Mouse (Mus musculus) skeletal muscle tissue, adult 2 months (tissue): ENCODE results near the gene Ryr3.
A peak's percentile ranks its signal among the peaks of the same experiment; 100 is the strongest.

Experiments
- DNase-seq: peaks from one replicate; pipeline ENCODE4 v3.0.0-alpha.2; 2012; ENCODE audit warnings: low read depth, low spot score

The Ryr3 gene

DNA sequence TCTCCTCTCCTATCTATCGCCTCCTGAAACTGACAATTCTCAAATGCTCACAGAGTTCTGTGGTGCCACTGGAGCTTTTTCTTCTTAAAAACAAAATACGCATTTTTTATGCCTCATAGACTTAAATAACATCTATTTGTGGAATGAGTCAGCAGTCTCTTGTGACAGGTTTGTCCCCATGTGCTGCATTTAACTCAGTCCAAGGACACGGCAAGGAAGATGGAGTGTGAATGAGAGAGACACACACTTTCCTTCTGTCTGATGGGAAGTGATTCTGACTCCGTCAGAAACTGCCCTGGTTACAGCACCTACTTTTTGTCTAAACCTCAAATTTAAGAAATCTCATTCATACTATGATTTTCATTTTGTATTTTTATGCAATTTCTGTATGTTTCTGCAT lies 306.3 kb downstream of the Ryr3 start:
- DNase-seq: no peak

DNA sequence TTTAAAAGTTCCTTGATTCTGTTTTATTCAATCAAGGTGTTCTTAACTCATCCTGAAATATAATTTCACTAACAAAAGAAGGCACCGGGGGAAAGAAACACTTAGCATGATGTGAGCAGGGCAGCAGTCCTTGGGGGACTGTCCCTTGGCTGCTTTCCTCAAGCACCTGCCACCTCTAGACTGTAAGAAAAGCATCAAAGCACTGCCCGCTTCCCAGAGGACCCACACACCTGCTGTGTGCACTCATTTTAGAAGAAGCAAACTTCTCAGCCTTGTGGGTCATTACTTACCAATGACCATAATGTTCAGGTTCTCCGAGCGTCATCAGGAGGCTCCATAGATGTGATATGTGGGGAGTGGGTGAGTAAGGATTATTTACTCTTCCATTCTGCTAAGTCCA lies 307.8 kb downstream of the Ryr3 start:
- no peak for DNase-seq

DNA sequence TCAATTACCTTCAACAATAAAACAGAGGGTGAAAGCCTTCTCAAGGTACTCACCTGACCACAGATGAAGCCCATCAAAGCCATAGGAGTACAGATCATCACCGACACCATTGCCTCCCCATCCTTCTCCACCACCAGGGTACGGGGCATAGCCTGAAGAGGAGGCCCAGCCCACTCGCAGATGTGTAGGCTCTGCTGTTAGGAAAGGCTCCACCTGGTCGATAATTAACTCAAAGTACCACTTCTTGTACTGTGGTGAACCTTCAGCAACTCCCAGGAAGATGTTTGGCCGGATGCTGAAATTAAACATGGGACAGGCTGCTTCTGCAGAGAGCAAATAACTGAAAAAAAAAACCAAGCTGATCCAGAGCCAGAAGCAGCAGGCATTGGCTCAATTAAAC lies 316.1 kb downstream of the Ryr3 start:
- DNase-seq: no peak

DNA sequence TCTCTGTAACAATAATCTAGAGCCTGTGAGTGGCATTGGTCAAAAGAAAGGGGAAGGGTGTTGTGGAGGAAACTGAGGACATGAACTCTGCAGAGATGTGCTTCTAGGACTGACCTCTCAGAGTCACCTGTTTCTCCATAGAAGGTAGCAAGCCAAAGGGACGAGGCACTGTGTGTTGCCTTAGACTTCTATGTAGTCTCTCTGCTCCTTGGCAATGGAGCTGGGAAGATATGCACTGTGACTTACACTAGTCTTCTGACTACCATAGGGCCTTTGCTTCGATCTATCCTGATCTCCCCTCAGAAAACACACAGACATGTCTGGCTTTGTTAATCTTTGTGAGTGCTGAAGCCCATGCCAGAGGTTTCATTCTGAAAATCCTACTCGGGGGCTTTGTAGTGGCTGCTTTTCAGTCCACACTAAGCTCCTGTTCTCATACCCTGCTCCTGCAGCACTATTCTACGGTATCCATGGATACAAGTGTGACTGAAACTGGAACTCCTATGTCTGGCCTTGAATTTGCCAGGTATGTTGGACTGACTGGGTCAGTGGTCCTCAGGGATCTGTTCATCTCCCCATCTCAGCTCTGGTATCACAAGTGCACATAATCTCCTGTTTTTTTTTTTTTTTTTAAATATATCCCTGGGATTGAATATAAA lies 332.3 kb downstream of the Ryr3 start:
- DNase-seq: no peak

DNA sequence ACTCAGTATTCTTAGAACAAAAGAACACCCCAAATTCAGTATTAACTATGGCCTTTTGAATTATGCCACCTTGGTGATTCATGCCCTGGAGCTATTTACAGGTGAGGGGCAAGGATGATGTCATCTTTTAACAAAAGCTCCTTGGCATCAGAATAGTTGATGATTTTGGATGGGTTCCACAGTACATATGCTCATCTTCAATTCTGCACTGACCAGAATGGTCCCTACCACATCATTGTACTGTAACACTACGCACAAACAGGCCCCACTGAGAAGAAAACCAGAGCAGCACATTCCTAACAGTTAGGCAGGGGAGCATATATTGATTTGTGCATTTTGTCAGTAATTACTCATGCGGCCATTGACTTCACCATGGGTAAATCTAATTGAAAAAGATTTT lies 335.1 kb downstream of the Ryr3 start:
- DNase-seq: no peak

DNA sequence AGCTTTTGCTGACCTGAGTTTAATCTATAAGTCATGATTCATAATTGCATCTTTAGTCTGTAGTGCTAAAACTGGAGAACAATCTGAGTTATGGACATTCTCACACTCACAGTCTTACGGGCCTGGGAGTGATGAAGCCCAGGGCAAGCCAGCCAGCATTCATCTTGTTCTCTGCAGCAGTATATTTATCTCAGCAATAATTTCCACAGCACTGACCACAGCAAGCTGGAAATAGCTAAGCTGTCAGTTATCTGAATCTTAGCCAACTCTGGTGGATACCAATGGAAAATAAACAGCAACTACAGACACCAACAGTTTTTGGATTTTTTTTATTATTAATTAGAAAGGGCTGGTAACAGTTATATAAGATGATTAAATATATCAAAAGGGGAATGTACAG lies 335.5 kb downstream of the Ryr3 start:
- no peak for DNase-seq

DNA sequence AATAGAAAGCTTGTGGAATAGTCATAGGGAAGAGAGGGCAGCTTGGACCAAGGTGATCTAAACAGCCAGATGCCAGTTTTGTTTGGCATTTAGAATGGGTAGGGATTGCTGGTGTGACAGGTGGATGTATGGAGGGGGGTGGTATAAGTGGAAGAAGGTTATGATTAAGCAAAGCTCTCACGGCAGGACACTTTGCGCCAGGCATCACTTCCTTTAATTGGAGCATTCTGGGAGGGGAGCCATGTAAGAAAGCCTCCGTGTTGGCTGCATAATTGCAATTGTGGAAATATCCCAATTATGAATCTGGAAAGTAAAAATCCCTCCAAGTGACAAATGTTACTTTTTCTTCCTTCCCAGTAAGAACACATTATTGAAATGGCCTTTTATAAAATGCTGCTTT lies 339.5 kb downstream of the Ryr3 start:
- DNase-seq: no peak

DNA sequence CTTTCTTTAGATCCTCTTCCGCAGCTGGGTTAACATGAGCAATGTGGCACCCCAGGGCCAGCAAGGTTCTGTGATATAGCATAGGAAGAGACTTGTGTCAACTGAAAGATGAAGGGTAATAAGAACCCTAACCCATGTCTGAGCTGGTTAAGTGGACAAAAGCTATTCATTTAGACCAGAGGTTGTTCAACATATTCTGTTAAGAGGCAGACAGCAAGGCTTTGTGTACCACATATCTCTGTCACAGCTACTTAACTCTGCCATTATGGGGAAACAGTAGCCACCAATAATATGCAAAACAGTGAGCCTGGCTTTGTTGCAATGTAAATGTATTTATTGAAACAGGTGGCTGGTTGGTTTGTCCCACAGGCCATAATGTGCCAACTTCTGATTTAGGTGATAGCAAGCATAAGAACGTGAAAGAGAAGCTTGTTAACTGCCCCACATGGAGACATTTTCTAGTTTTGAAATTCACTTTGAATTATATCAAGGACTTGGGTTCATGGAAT lies 350.8 kb downstream of the Ryr3 start:
- DNase-seq: no peak

DNA sequence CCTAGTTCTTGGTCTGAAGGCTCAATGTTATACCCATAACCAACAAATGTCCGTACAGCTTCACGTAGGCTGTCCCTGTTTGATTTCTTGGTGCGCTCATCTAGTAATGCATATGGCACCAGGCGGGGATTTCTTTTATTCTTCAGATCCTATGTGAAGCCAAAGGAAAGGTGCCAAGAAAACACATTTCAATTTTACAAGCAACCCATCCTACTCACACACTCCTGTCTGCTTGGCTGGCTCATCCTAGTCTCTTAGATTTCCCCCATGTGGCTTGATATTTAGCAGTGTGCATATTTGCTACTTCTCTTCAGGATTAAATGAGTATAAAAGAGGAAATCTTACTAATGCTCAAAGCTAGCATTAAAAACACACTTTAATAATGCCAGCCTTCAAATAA lies 355.1 kb downstream of the Ryr3 start:
- DNase-seq: no peak

DNA sequence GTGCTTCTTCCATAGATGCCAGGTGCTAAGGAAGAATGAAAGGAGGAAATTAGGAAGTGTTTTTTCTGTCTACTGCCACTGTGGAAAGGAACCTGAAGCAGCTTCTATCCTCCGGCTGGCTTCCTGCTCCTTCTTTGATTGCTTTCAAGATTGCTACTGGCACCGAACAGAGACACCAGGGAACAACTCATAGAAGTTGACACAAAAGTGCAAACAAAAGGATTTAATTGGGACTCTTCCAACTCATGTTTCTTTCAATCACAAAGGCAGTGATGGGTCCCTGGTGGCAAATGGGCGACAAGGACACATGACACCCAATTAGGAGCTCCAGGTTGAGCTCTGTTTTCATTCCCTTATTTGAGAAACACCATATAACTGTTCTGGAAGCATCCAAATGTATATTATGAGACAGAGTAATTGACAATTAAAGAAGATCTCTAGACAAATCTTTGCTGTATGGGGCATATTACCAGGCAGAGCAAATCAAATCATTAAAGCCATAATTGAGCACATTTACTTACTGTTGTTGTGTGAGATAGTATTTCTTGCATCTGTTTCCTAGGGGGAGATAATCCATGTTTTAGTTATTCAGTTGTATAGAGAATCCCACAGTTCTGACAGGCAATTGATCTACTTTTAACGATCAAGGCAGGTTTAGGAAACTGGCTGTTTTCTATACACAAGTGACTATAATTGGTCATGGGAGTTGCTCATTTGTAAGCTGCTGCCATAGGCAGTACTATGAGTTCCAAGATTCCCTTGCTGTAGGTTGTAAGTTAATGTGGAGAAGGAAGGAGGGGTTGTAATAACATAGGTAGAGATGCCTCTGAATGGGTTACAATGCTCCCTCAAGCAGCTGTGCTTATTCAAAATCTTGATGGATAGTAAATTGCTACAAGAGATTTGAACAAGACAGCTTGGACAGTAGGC lies 371.0 kb downstream of the Ryr3 start:
- no peak for DNase-seq

DNA sequence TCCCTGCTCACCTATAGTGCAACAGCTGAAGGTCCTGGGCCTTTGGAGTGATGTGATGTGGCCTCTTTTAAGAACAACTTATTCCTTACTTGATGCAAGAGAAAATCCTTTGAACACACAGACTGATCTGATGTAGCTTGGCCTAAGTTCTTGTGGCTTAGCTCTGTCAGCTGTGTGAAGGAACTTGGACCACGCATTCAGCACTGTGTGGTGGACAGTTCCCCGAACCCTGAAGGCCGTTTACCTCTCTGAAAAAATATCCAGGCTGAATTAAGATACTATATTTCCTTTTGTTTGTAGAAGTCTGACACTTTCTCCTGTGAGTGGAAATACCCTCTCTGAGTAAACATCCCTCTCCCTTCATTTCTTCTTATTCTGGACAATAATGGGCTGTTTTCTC lies 374.0 kb downstream of the Ryr3 start:
- DNase-seq: no peak

DNA sequence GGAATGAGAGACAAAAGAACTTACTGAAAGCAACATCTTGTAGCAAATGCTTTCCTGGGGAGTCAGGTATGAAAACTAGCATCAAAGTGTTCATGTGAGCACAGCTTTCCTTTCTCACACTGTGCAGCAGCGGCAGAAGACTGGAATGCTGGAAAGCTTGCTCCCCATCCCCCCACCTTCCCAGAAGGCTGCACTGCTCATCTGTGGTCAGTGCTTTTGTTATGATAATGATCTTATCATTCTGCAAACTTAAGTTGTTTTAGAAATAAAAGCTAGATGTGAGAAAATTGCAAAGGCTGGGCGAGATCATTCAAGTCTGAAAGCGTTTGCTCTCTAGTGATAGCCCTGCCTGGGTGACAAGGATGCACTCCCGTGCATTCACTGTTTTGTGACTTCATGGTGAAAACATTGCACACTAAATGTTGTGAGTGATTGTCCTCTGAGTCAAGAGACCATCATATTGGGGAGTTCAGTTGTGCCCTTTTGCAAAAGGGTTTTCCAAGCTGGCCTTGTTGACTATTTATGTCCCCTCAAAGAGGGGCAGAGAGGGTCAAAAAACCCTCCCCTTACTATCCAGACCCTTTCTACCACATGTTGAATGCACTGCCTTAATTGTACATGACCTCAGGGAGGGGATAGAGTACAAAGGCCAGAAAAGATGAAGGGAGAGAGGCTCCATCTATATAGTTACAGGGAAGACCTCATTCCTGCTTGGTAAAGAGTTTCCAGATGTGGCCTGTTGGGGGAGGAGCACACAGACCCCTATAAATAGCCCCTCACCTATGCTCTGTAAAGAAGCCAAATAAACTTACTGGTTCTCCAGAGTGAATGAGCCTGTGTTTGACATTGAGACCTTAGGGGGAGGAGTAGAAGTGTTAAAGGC lies 385.2 kb downstream of the Ryr3 start:
- DNase-seq: no peak

DNA sequence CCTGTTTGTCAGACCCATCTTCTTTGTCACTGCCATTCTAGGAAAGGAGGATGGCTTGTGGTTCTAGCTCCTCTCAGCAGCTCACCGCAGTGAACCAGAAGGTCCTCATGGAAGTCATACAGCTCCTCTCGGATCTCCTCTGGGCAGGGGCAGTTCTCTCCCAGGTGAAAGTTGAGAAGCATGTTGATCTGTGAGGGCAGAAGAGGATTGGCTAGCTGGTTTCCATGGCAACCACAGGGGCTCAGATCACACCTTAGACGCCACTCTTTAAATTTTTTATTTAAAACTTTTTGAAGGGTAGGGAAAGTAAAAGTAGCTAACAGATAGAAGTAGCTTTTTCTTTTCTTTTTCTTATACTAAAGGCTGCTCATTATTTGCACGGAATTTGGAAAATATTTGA lies 390.3 kb downstream of the Ryr3 start:
- DNase-seq: no peak

DNA sequence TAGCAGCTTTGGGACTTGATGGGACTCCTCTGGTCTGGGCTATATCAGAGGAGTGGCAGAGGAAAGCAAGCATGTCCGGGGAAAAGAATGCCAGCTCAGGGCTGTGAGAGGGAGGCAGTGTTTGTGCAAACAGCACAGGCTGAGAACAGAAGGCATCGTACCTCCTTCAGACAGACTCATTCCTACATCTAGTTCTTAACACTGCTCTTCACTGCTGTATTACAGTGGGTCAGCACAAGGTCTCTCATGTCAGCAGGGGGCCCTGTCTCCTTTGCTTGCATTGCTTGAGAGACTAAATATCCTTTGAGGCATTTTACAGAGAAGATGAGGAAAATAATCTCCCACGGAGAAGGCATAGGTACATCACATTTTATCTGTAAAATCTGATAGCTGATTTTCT lies 394.2 kb downstream of the Ryr3 start:
- DNase-seq: no peak

DNA sequence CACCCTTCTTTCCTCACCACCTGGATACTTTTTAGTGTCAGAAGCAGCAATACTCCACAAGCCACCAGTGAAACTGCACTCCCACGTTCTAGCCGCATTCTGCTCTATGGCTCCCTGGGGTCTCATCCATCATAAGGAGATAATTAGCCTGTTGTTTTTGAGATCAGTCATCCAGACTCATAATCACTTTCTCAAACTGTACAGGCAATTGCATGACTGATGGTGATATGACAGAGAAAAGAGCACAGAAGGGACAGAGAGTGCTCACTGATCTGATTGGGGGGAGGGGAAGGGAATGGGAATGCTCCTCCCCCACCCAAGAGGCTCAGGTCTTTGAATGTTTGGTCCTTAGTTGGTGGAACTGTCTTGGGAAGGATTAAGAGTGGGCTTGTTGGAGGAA lies 397.8 kb downstream of the Ryr3 start:
- DNase-seq: no peak

DNA sequence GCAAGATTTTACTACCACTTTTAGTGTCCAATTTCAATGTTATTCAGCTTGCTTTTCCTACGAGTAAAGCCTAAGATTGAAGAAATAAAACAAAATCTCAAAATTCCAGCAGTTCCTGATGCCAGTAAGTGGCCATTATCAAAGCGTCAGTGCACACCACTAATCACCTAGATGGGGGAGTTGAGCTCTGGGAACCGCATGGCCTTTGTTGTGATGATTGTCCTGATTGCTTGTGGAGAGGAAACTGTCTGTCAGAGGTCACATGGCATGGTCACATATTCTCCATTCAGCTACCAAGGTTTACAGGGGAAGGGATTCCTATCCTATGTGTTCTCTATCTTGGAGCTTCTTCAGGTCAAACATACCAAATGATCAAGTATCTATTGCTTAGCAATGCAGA lies 399.9 kb downstream of the Ryr3 start:
- no peak for DNase-seq

DNA sequence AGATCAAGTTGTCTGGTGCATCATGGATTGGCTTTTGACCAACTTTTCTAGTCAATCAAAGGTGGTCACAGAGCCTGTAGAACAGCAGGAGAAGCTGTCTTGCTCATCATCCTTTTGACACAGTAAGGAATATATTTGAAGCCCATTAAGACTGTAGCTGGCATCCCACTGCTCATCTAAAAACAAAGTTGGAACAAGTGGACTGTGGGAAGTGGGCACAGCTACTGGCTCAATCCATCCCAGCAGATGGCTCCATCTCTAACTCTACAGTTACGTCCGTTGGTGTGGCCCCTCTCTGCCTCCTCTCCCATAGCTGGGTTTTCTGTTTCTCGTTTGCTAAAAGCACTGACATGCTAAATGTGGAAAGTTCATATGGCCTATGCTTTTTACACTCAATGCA lies 400.9 kb downstream of the Ryr3 start:
- DNase-seq: no peak

DNA sequence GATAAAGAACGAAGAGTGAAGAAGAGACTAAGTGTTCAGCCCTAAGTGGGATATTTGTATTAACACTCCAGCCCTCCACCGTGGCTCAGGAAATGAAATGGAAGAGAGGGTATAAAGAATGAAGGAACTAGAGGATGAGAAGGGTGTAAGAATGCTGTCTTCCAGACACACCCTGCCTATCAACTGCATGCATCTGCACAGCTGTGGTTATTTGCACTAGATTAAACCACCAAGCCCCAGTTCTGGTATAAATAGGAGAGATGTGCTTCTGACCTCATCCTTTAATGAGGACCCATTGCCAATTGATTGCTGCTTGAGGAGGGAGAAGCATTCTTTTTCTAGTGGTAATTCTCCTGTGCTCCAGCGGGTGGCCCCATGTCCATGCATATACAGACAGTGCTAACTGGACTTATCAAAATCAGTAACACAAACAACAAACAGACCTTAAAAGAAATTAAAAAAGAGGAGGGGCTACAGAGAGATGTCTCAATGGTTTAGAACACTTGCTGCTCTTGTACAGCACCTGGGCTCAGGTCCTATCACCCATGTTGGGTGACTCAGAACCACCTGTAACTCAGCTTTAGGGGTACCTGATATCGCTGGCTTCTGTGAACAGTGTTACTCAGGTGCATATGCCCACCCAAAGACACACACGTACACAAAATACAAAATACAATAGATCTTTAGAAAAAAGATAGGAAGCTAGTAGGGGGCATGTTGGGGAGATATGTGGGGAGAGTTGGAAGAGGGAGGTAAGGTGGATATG lies 404.1 kb downstream of the Ryr3 start:
- no peak for DNase-seq

DNA sequence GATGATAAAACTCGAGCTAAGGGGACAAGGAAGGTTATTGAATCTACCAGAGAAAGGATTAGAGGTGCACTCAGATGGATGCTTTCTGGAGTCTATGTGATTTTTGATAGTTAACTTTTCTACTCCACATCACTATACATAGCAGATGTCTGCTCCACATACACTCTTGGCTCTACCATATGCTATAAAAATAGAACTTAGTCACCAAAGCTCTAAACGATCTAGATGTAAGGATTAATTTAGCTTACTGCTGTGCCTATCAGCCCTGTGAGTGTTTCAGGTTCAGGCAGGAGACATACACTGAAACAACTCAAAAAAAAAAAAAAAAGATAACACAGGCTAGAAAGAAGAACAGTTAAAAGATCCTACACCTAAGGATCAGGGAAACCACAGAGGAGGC lies 410.9 kb downstream of the Ryr3 start:
- no peak for DNase-seq

DNA sequence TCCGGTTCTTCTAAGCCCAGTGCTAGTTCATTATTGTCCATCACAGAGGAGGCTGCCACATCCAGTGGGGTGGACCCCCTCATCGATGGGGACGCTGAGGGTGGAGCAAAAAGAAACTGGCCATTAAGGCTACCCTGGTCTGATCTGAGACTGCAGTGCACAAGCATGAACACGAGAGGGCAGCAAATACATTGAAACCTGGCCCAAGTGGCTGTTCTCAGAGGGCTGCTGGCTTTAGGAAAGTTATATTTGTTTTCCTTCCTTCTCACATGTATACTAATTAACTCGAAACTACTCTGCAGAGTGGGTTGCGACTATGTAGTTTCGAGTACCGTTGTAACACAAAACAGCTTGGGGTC lies 416.9 kb downstream of the Ryr3 start:
- DNase-seq: peak; percentile 22

DNA sequence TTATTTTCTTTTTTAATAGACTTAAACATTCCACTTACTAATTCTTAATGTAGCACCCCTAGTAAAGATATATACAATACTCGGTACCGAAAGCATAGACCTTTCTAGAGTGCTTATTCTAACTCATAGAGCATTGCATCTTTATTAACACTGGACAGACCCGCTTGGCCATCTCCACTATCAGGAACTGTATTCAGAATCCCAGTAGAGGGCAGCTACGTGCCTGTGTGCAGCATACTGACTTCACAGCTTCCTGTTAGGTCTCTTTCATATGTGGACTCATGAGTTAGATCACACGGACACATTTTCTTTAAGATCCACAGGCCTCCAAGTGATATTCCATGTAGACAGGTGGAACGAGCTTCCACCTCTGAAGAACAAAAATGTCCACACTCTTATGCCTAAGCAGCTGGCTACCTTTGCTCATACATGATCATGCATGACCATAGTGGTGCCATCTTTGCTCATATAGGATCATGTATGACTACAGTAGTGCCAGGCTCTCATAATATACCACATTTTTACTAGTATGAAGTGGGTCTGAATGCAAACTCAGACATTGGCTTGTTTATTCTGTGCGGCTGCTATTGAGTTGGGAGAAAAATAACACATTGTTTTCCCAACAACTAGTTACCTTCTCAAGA lies 417.4 kb downstream of the Ryr3 start:
- no peak for DNase-seq
